Mouse (Mus musculus): ENCODE measurements around the gene Tbca. TPM values are rescaled to one million over a fixed set of nuclear protein-coding genes. Genes with fewer than 3 reads are reported as not detected.

Gene Tbca
- polyA plus RNA-seq, 1 experiment from 2014 or later = 210 TPM

DNA sequence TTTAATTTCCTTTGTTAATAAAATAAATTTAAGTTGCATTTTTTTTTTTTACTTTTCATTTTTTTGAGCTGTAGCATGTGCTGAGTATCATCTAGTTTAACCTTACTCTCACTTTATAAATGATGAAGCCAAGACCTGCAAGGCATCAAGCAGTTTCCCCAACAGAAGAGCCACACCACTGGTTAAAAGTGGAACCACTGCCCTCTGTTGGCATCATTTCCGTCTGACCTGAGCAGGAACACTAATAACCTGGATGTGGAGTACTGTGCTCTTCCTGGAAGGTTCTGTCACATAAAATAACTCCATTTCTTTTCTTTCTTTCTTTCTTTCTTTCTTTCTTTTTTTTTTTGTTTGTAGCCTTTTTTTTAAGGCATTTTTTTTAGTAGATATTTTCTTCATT, 21.0 kb downstream of the Tbca start:
- no peak for ATAC-seq (ENCODE audit: insufficient number of reproducible peaks, low FRiP score, low TSS enrichment, low read depth)
- no peak overlapping the region for H3K9ac ChIP-seq
- no peaks in the 10 kb centered on the region for H3K9me3 ChIP-seq (replicated peaks)
- H3K27me3 ChIP-seq = no peaks in the 10 kb centered on the region
- H3K4me2 ChIP-seq (replicated peaks) = no peak overlapping the region
- H3K36me3 ChIP-seq = no peaks in the 10 kb centered on the region
- WGBS = 50% methylated on average over 1 of the region's 1 CpGs
- 0 out of 2 replicates have a peak, but pooled peaks cover 4% of the 10 kb centered on the region for H3K4me1 ChIP-seq
- H3K27ac ChIP-seq (replicated peaks) = no peak overlapping the region
- no peak overlapping the region for H3K4me3 ChIP-seq (replicated peaks)

DNA sequence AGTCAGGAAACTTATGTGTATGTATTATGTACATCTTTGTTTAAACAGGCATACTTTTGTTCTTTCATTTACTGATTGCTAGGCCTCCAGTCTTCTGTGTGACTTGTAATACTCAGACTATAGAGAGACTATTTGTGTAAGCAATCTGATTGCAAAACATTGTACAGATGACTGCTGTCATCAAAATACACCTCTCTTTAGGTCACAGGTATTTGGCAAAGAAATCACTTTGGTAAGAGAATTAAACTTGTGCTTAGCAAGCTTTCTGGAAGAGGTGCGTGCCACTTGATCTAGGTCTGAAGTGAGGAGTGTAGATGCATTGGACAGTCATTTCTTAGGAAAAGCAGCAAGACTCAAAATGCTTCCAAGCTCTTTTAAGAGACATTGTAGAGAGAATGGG, 22.7 kb downstream of the Tbca start:
- no peak overlapping the region for H3K27ac ChIP-seq (replicated peaks)
- H3K9me3 ChIP-seq (replicated peaks) = no peaks in the 10 kb centered on the region
- WGBS = 93% methylated on average over 1 of the region's 1 CpGs
- no peaks in the 10 kb centered on the region for H3K36me3 ChIP-seq
- no peak for ATAC-seq (ENCODE audit: insufficient number of reproducible peaks, low FRiP score, low TSS enrichment, low read depth)
- no peaks in the 10 kb centered on the region for H3K27me3 ChIP-seq
- no peak overlapping the region for H3K4me2 ChIP-seq (replicated peaks)
- H3K4me3 ChIP-seq (replicated peaks) = no peak overlapping the region
- no peak overlapping the region for H3K9ac ChIP-seq
- 0 out of 2 replicates have a peak, but pooled peaks cover 5% of the 10 kb centered on the region for H3K4me1 ChIP-seq

DNA sequence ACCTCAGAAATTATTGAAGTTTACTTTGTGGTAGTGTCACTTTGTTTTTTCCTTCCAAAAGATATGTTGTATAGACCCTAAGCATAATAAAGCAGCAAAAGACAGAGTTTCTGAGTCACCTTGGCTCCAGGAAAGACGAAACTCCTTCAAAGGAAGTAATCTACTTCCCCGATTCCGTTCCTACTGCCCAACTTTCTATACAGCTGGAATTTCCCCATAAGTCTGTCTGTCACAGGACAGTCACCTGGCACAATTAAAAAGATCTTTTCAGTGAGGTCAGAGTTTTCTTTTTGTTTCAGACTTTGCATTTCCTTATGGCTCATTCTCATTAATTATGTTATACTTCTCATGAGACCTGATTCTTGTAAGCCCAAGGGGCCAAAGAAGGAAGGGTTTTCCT, 25.1 kb downstream of the Tbca start:
- ATAC-seq (ENCODE audit: insufficient number of reproducible peaks, low FRiP score, low TSS enrichment, low read depth) = no peak
- H3K36me3 ChIP-seq = no peaks in the 10 kb centered on the region
- H3K9me3 ChIP-seq (replicated peaks) = no peaks in the 10 kb centered on the region
- H3K4me2 ChIP-seq (replicated peaks) = no peak overlapping the region
- no peak overlapping the region for H3K9ac ChIP-seq
- H3K4me1 ChIP-seq = peaks cover 13% of the 10 kb centered on the region; the same call in 1 of the 2 replicates
- WGBS = 53% methylated on average over 3 of the region's 3 CpGs
- H3K4me3 ChIP-seq (replicated peaks) = no peak overlapping the region
- H3K27ac ChIP-seq (replicated peaks) = no peak overlapping the region
- no peaks in the 10 kb centered on the region for H3K27me3 ChIP-seq

DNA sequence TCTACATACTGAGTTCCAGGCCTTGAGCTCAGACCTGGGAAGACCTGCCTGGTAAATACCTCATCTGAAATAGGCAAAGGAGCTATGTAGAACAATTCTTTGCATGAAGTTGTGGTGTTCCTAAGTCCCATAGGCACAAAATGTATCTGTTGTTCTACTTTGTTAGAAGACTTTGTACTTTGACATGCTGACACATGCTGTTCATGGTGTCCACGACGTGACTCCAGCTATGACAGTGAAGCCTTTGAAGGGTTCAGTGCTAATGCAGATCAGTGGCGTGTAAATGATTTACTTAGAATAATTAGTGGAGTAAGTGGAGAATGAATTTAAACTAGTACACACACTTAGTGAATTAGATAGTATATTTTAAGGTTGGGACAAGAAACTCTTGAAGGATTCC, 31.8 kb downstream of the Tbca start:
- no peak overlapping the region for H3K4me2 ChIP-seq (replicated peaks)
- H3K9ac ChIP-seq = no peak overlapping the region
- WGBS = 67% methylated on average over 3 of the region's 3 CpGs
- no peak overlapping the region for H3K27ac ChIP-seq (replicated peaks)
- no peak overlapping the region for H3K4me3 ChIP-seq (replicated peaks)
- no peaks in the 10 kb centered on the region for H3K9me3 ChIP-seq (replicated peaks)
- H3K36me3 ChIP-seq = no peaks in the 10 kb centered on the region
- H3K27me3 ChIP-seq = no peaks in the 10 kb centered on the region
- no peak for ATAC-seq (ENCODE audit: insufficient number of reproducible peaks, low FRiP score, low TSS enrichment, low read depth)
- peaks cover 9% of the 10 kb centered on the region; the same call in 1 of the 2 replicates for H3K4me1 ChIP-seq

DNA sequence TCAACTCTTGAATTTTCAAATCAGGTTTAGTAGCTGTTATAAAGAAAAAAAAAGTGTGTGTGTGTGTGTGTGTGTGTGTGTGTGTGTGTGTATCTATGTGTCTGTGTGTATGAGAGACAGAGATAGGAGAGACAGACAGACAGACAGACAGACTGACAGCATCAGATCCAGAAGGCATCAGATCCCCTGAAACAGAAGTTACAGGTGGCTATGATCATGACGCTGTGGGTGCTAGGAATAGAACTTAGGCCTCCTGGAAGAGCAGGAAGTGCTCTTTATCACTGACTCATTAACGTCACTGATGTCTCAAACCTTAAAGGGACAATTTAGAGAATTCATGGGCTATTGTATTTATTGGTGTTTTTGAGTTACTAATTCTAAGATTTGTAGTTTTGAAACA, 32.2 kb downstream of the Tbca start:
- no peaks in the 10 kb centered on the region for H3K9me3 ChIP-seq (replicated peaks)
- H3K27ac ChIP-seq (replicated peaks) = no peak overlapping the region
- no peak overlapping the region for H3K9ac ChIP-seq
- no peaks in the 10 kb centered on the region for H3K27me3 ChIP-seq
- peaks cover 9% of the 10 kb centered on the region; the same call in 1 of the 2 replicates for H3K4me1 ChIP-seq
- ATAC-seq (ENCODE audit: insufficient number of reproducible peaks, low FRiP score, low TSS enrichment, low read depth) = no peak
- 57% methylated on average over 2 of the region's 2 CpGs for WGBS
- H3K4me2 ChIP-seq (replicated peaks) = no peak overlapping the region
- no peak overlapping the region for H3K4me3 ChIP-seq (replicated peaks)
- no peaks in the 10 kb centered on the region for H3K36me3 ChIP-seq

DNA sequence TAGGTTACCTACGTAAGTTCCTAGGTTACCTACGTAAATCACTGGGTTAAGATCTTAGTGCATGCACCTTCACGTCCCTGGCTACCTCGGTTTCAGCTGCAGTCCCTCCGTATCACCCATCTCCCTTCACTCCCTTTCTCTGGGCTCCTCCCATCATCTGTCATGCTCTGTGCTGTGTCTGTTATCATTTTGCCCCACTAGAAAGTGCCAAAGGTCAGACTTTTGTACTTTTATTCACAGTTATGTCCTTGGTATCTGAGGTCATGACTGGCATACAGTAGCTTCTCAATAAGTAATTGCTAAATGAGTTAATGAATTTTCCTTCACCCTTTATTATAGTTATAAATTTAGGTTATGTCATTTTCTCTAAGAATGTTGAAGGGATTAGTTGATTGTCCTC, 37.7 kb downstream of the Tbca start:
- H3K36me3 ChIP-seq = no peaks in the 10 kb centered on the region
- no peak overlapping the region for H3K27ac ChIP-seq (replicated peaks)
- WGBS = 90% methylated on average over 5 of the region's 5 CpGs

DNA sequence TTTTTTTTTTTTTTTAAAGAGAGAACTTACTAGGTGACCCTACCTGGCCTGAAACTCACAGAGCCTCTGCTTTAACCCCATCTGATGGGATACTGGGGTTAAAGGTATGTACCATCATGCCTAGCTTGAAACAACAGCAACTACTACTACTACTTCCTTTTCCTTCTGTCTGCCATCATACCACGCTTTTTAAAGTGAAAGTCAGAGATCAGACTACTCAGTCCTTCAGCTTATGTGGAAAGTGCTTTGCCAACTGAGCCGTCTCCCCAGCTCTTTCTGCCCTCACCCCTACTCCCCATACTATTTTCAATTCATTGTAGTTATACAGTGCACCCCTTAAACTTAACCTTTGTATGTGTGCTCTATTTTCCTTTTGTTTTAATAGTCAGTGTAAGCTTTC, 38.3 kb downstream of the Tbca start:
- H3K4me2 ChIP-seq (replicated peaks) = no peak overlapping the region
- H3K4me1 ChIP-seq = no peaks in the 10 kb centered on the region
- no peaks in the 10 kb centered on the region for H3K9me3 ChIP-seq (replicated peaks)
- H3K27me3 ChIP-seq = no peaks in the 10 kb centered on the region
- 70% methylated on average over 2 of the region's 2 CpGs for WGBS
- no peak overlapping the region for H3K9ac ChIP-seq
- no peak overlapping the region for H3K4me3 ChIP-seq (replicated peaks)
- ATAC-seq (ENCODE audit: insufficient number of reproducible peaks, low FRiP score, low TSS enrichment, low read depth) = no peak
- no peak overlapping the region for H3K27ac ChIP-seq (replicated peaks)
- H3K36me3 ChIP-seq = no peaks in the 10 kb centered on the region

More for the DNA sequence above, 37.7 kb downstream of the Tbca start:
- Histone ChIP-seq H3K9ac (no peak overlapping the region), H3K4me1 (no peaks in the 10 kb centered on the region), H3K4me2 (replicated peaks) (no peak overlapping the region), H3K9me3 (replicated peaks) (no peaks in the 10 kb centered on the region), H3K4me3 (replicated peaks) (no peak overlapping the region), H3K27me3 (no peaks in the 10 kb centered on the region)
- no peak for ATAC-seq (ENCODE audit: insufficient number of reproducible peaks, low FRiP score, low TSS enrichment, low read depth)

DNA sequence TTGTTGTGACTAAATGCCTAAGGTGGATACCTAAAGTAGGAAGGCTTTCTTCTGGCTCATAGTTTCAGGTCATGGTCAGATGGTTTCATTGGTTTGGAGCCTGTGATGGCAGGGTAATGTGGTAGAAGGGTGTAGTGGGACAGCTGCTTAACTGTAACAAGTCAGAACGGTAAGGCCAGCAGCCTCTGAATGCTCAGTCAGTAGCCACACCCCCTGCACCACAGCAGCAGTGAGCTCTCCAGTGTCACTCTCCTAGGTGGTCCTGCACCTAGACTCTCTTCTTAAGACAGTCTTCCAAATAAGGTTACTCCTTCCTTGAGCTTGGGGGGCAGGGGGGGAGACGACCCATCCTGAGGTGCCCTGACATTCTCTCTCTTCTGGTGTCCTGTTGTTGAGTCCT, 39.1 kb downstream of the Tbca start:
- 32% methylated on average over 2 of the region's 2 CpGs for WGBS
- no peak overlapping the region for H3K4me3 ChIP-seq (replicated peaks)
- H3K4me2 ChIP-seq (replicated peaks) = no peak overlapping the region
- H3K9me3 ChIP-seq (replicated peaks) = no peaks in the 10 kb centered on the region
- H3K36me3 ChIP-seq = 0 out of 2 replicates have a peak, but pooled peaks cover 6% of the 10 kb centered on the region
- no peak overlapping the region for H3K27ac ChIP-seq (replicated peaks)
- no peaks in the 10 kb centered on the region for H3K4me1 ChIP-seq
- no peaks in the 10 kb centered on the region for H3K27me3 ChIP-seq
- peak; percentile 57; the same call in 1 of the 2 replicates for ATAC-seq (ENCODE audit: insufficient number of reproducible peaks, low FRiP score, low TSS enrichment, low read depth)
- H3K9ac ChIP-seq = no peak overlapping the region

DNA sequence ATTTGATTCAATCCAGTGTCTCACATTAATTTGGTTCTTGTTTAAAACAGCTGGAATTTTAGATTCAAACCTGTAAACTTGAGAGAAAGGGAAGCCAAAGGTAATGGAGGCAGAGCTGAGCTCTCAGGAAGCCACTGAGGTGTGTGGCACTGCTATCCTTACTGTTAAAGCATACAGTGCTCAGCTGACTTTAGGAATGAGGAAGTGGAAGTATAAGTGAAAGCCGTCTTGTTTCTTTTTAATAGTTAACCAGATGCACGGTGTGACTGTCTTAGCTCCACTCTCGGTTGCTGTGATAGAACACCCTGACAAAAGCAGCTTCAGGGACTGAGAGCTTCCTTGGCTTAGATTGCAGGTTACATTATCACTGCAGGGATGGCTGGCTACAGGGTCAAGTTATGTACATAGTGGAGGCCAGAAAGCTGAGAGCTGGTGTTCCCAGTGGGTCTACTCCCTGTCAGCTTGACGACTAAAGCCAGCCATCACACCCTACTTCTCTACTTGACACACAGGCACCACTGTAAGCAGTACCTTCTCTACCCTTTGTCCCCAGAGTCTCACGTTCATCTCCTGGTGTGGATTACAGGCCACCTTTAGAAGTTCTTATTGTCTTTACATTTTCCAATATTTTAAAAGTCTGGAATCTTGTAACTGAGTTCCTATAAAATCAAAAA, 49.5 kb downstream of the Tbca start:
- no peaks in the 10 kb centered on the region for H3K9me3 ChIP-seq (replicated peaks)
- H3K4me1 ChIP-seq = 0 out of 2 replicates have a peak, but pooled peaks cover 3% of the 10 kb centered on the region
- H3K4me2 ChIP-seq (replicated peaks) = no peak overlapping the region
- no peak for ATAC-seq (ENCODE audit: insufficient number of reproducible peaks, low FRiP score, low TSS enrichment, low read depth)
- H3K27me3 ChIP-seq = no peaks in the 10 kb centered on the region
- H3K27ac ChIP-seq (replicated peaks) = no peak overlapping the region
- H3K36me3 ChIP-seq = peaks cover 31% of the 10 kb centered on the region
- WGBS = 59% methylated on average over 5 of the region's 5 CpGs
- no peak overlapping the region for H3K9ac ChIP-seq
- no peak overlapping the region for H3K4me3 ChIP-seq (replicated peaks)

DNA sequence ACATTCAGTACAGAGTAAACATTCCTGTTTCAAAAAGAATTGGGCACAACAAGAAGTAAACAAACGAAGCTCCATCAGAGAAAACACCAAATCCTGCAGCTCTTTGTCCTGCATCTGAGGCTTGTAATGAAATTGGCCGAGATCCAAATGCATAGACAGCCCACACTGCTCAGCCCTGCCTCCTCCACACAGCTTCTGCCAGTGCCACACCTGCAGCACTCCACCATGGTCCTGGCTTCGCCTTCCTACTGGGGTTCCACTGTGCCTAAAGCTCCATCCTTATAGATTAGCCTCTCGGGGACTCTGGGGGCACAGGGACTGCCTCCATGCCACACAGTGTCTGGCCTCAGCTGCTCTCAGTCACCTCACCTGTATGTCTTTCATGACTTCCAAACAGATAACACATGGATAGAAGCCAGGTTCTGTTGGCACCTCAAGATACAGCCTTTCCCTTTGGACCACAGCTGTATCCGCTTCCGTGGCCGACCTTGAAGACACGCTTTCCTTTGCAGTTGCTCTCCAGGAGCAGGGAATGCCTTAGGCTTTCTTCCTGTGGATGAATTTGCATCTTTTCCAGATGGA, 50.1 kb downstream of the Tbca start:
- H3K9ac ChIP-seq = no peak overlapping the region
- 0 out of 2 replicates have a peak overlapping the region, but pooled peaks have one; percentile 7 for H3K27ac ChIP-seq (replicated peaks)
- H3K4me1 ChIP-seq = 0 out of 2 replicates have a peak, but pooled peaks cover 3% of the 10 kb centered on the region
- peaks cover 24% of the 10 kb centered on the region for H3K36me3 ChIP-seq
- no peak overlapping the region for H3K4me2 ChIP-seq (replicated peaks)
- 59% methylated on average over 8 of the region's 8 CpGs for WGBS
- no peak overlapping the region for H3K4me3 ChIP-seq (replicated peaks)
- H3K9me3 ChIP-seq (replicated peaks) = no peaks in the 10 kb centered on the region
- ATAC-seq (ENCODE audit: insufficient number of reproducible peaks, low FRiP score, low TSS enrichment, low read depth) = no peak
- no peaks in the 10 kb centered on the region for H3K27me3 ChIP-seq

DNA sequence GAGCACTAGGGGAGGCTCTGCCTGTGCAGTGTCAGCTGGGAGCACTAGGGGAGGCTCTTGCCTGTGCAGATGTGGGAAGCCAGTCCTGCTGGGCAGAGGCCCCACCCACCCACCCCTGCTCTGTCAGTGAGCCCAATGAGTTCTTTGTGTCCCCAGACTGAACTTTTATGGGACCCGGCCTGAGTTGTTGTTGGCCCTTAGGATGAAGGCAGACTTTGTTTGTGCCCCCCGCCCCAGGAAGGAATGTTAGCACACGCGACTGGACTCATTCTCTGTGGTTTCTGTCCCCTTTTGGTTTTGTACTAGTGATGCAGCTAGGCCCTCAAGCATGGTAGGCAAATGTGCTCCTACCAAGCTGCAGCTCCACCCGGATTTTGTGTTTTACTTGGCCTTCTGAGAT, 54.5 kb downstream of the Tbca start:
- Histone ChIP-seq H3K27me3 (no peaks in the 10 kb centered on the region), H3K36me3 (peaks cover 16% of the 10 kb centered on the region), H3K4me2 (replicated peaks) (no peak overlapping the region), H3K4me3 (replicated peaks) (no peak overlapping the region), H3K9ac (no peak overlapping the region), H3K9me3 (replicated peaks) (no peaks in the 10 kb centered on the region), H3K27ac (replicated peaks) (no peak overlapping the region), H3K4me1 (0 out of 2 replicates have a peak, but pooled peaks cover 3% of the 10 kb centered on the region)
- no peak for ATAC-seq (ENCODE audit: insufficient number of reproducible peaks, low FRiP score, low TSS enrichment, low read depth)
- 44% methylated on average over 5 of the region's 5 CpGs for WGBS

DNA sequence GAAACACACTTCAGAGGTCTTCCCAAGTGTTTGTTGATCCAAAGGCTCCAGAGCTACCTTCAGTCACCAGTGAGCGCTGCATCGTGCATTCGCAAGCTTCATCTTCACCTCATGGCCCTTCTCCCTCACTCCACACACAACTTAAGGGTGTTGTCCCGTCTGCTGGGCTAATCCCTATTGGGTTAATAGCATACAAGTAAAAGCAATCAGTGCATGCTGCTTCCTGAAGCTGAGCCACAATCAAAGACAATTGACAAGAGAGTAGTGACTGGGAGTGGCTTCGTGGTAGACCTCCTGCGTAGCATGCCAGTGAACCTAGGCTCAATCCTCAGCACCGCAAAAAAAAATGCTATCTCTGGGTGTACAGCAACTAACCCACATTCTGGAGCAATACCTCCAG, 59.2 kb downstream of the Tbca start:
- WGBS = 72% methylated on average over 7 of the region's 7 CpGs

More for the DNA sequence above, 59.2 kb downstream of the Tbca start:
- H3K27me3 ChIP-seq = no peaks in the 10 kb centered on the region
- H3K9ac ChIP-seq = no peak overlapping the region
- H3K4me3 ChIP-seq (replicated peaks) = no peak overlapping the region
- H3K36me3 ChIP-seq = no peaks in the 10 kb centered on the region
- no peaks in the 10 kb centered on the region for H3K4me1 ChIP-seq
- H3K9me3 ChIP-seq (replicated peaks) = no peaks in the 10 kb centered on the region
- no peak overlapping the region for H3K4me2 ChIP-seq (replicated peaks)
- no peak for ATAC-seq (ENCODE audit: insufficient number of reproducible peaks, low FRiP score, low TSS enrichment, low read depth)
- H3K27ac ChIP-seq (replicated peaks) = no peak overlapping the region
